Mouse (Mus musculus) bone marrow macrophage, adult 2 months (primary cell): ENCODE results near the gene Slc4a1.

Experiments used
- CTCF ChIP-seq: IDR thresholded peaks from 2 replicates; pipeline ENCODE4 v1.5.1; 2012; ENCODE audit warnings: low read depth, mild to moderate bottlenecking, low read length, moderate library complexity
- POLR2A ChIP-seq: IDR thresholded peaks from 2 replicates; pipeline ENCODE4 v1.6.1; 2012; ENCODE audit warnings: mild to moderate bottlenecking, low read depth, low read length, borderline replicate concordance

- no peak for TF ChIP-seq CTCF
- TF ChIP-seq POLR2A: no peak
Observed at GRCm38 (mm10) chr11:102315690-102316571, 50.1 kb downstream of the Slc4a1 start.
